Mouse (Mus musculus) olfactory bulb, adult 2 months (tissue): ENCODE measurements around the gene Hoxb8.

Experiments
- CTCF ChIP-seq: fragments of 200-500 bp; IDR thresholded peaks from 2 replicates; pipeline ENCODE4 v1.5.1; 2012; ENCODE audit warnings: low read depth, mild to moderate bottlenecking, low read length, moderate library complexity; ENCODE audit not compliant: insufficient read depth
- POLR2A ChIP-seq: fragments of 200-500 bp; IDR thresholded peaks from 2 replicates; pipeline ENCODE4 v1.6.1; 2012; ENCODE audit warnings: mild to moderate bottlenecking, low read depth, low read length, moderate library complexity; ENCODE audit not compliant: insufficient read depth

GRCm38 (mm10) chr11:96284774-96285734, 3.3 kb downstream of the Hoxb8 start:
- TF ChIP-seq POLR2A: no peak
- TF ChIP-seq CTCF: no peak
